Mouse (Mus musculus): ENCODE data around the gene Zfp106.

DNA sequence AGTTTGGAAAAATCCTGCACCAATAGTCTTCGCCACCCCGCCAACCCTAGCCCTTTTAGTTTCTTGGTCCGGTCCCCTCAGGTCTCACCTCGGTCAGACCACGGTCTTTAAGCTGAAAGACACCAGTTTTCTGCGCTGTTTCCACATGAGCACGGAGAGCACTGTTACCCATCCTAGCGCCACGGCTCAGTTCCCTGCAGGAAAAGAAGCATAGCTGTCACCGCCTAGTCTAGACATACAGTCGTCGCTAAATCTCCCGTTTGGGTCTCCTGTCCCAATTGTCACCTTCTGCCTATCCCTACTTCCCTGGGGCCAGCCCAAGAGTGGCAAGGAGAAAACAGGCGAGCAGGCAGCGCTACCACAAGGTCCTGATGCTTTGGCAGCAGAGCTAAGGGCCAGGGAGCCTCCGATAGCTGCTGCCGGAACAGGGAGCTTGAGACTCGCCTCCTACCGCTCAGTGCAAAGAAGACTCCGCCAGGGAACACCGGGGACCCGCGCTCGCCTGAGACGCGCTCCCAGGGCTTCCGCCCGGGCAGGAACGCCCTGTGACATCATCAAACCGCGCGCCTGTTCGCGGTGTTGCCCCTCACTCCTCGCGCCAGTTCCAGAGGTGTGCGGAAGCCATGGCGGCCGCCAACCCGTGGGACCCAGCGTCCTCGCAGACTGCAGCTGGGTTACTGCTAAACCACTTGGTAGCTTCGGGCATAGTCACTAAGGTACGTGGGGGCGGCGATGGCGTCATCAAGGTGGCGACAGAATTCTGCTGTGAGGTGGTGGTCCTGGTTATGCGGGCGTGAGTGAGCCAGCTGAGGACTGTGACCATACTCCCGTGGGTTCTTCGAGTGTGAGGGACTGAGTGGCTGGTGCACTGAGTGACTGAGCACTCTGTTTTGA, 45.4 kb upstream of the Zfp106 start, which contains the start of the genes Haus2 and Lrrc57:
- TF ChIP-seq CTCF (IDR thresholded peaks at IDR 0.05; ENCODE audit: borderline replicate concordance, insufficient read depth, low read depth, low read length) (no peak), POLR2A (IDR thresholded peaks at IDR 0.05; ENCODE audit: borderline replicate concordance, insufficient read depth, low read length) (peak; percentile 93; the same call in 1 of the 2 replicates)
